Mouse (Mus musculus): ENCODE measurements around the gene Slc30a2. TPM values are rescaled to one million over a fixed set of nuclear protein-coding genes. Genes with fewer than 3 reads are reported as not detected.

Gene Slc30a2
- total and polyA plus RNA-seq, 2 experiments from 2014 or later: 0.18 TPM; not detected in 1

DNA sequence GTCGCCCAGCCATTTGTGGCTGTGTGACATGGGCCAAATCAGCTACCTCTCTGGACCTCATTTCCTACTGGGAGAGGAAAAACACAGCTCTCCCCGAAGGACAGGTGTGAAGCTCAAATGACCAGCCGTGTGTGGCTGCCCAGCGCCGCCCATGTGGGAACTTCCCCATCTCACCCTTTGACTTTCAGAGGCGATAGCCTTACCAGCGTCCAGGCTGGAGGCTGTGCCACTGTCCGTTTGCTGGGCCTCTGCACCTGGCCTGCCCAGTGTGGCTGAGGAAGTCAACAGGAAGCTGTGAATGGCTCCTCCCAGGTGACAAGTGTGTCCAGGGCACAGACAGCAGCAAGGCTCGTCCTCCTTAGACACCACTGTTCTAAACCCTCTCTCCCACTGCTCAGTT is 31.2 kb upstream of the Slc30a2 start:
- no peaks in the 10 kb centered on the region for H3K36me3 ChIP-seq (ENCODE audit: insufficient read depth, low read length)
- no peaks in the 10 kb centered on the region for H3K9me3 ChIP-seq (ENCODE audit: low read length)
- H3K4me2 ChIP-seq (ENCODE audit: low read depth, low read length): no peak overlapping the region
- no peak for DNase-seq (ENCODE audit: low spot score)
- H3K4me3 ChIP-seq (ENCODE audit: low read length): no peak overlapping the region
- no peaks in the 10 kb centered on the region for H3K4me1 ChIP-seq (ENCODE audit: insufficient read depth, low read length)
- ATAC-seq: no peak
- no peak overlapping the region for H3K9ac ChIP-seq (replicated peaks; ENCODE audit: low read length)
- no peak overlapping the region for H3K27ac ChIP-seq
- 87% methylated on average over 9 of the region's 9 CpGs for WGBS
- no peaks in the 10 kb centered on the region for H3K27me3 ChIP-seq (ENCODE audit: insufficient read depth, low read length)
- no peak for TF ChIP-seq CTCF (IDR thresholded peaks at IDR 0.05; ENCODE audit: low read depth)

DNA sequence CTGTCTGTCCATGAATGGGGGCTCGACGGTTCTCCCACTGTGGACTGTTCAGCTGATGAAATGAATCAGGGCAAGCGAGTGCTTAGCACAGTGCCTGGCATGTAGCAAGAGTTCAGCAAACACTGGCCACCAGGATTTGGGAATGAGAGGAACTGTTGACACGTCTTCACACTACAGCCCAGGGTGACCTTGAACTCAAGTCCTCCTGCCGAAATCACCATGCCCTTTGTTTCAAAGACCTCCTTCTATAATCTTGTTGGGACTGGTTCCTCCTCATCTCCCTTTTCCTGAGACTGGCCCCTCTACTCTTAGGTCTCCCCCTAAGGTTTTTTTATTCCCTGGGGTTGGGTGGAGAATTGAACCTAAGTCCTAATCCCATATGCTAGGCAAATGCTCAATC is 30.6 kb upstream of the Slc30a2 start:
- Histone ChIP-seq H3K9me3 (ENCODE audit: low read length) (no peaks in the 10 kb centered on the region), H3K4me1 (ENCODE audit: insufficient read depth, low read length) (no peaks in the 10 kb centered on the region), H3K4me3 (ENCODE audit: low read length) (no peak overlapping the region), H3K4me2 (ENCODE audit: low read depth, low read length) (no peak overlapping the region), H3K36me3 (ENCODE audit: insufficient read depth, low read length) (no peaks in the 10 kb centered on the region), H3K27ac (no peak overlapping the region), H3K9ac (replicated peaks; ENCODE audit: low read length) (no peak overlapping the region), H3K27me3 (ENCODE audit: insufficient read depth, low read length) (no peaks in the 10 kb centered on the region)
- TF ChIP-seq CTCF (IDR thresholded peaks at IDR 0.05; ENCODE audit: low read depth): no peak
- no peak for DNase-seq (ENCODE audit: low spot score)
- ATAC-seq: no peak
- WGBS: 95% methylated on average over 5 of the region's 5 CpGs

DNA sequence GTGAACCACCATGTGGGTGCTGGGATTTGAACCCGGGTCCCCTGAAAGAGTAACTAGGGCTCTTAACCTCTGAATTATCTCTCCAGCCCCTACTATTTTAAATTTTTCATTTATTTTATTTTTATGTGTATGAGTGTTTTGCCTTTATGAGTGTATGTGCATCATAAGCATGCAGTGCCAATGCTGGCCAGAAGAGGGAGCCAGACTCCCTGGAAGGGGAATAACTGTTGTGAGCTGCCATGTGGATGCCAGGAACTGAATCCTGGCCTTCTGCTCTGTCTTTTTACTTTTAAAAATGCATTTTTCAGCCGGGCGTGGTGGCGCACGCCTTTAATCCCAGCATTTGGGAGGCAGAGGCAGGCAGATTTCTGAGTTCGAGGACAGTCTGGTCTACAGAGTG is 30.1 kb upstream of the Slc30a2 start:
- Histone ChIP-seq H3K9me3 (ENCODE audit: low read length) (no peaks in the 10 kb centered on the region), H3K4me3 (ENCODE audit: low read length) (no peak overlapping the region), H3K27me3 (ENCODE audit: insufficient read depth, low read length) (no peaks in the 10 kb centered on the region), H3K4me1 (ENCODE audit: insufficient read depth, low read length) (no peaks in the 10 kb centered on the region), H3K36me3 (ENCODE audit: insufficient read depth, low read length) (no peaks in the 10 kb centered on the region), H3K27ac (no peak overlapping the region), H3K9ac (replicated peaks; ENCODE audit: low read length) (no peak overlapping the region), H3K4me2 (ENCODE audit: low read depth, low read length) (no peak overlapping the region)
- 97% methylated on average over 6 of the region's 6 CpGs for WGBS
- peak; percentile 44 for TF ChIP-seq CTCF (IDR thresholded peaks at IDR 0.05; ENCODE audit: low read depth)
- DNase-seq (ENCODE audit: low spot score) (no peak), ATAC-seq (no peak)

DNA sequence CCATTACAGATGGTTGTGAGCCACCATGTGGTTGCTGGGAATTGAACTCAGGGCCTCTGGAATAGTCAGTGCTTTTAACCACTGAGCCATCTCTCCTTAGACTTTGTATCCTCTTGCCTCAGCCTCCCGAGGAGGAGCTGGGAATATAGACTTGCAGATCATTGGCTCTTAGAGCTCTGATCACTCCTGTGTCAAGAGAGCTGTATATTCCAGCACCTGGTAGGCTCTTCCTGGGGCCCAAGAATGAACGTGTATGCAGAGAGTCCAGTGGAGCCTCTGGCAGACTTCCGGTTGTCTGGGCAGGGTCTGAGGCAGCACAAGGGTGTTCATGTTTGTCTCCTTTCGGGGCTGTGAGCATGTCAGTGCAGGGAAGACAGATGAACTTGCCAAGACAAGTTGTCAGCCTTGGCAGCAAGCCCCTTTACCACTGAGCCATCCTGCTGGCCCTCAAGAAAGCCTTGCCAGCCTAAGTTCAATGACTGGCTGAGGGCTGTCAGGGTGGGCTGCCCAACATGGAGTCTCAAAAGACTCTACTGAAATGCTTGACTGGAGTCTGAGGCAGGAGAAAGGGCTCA is 28.8 kb upstream of the Slc30a2 start:
- ATAC-seq: no peak
- WGBS: 48% methylated on average over 4 of the region's 4 CpGs
- no peak for TF ChIP-seq CTCF (IDR thresholded peaks at IDR 0.05; ENCODE audit: low read depth)
- H3K9me3 ChIP-seq (ENCODE audit: low read length): no peaks in the 10 kb centered on the region
- no peak overlapping the region for H3K4me3 ChIP-seq (ENCODE audit: low read length)
- H3K4me2 ChIP-seq (ENCODE audit: low read depth, low read length): no peak overlapping the region
- no peaks in the 10 kb centered on the region for H3K36me3 ChIP-seq (ENCODE audit: insufficient read depth, low read length)
- H3K9ac ChIP-seq (replicated peaks; ENCODE audit: low read length): no peak overlapping the region
- DNase-seq (ENCODE audit: low spot score): peak; percentile 21
- no peaks in the 10 kb centered on the region for H3K4me1 ChIP-seq (ENCODE audit: insufficient read depth, low read length)
- no peaks in the 10 kb centered on the region for H3K27me3 ChIP-seq (ENCODE audit: insufficient read depth, low read length)
- H3K27ac ChIP-seq: no peak overlapping the region

DNA sequence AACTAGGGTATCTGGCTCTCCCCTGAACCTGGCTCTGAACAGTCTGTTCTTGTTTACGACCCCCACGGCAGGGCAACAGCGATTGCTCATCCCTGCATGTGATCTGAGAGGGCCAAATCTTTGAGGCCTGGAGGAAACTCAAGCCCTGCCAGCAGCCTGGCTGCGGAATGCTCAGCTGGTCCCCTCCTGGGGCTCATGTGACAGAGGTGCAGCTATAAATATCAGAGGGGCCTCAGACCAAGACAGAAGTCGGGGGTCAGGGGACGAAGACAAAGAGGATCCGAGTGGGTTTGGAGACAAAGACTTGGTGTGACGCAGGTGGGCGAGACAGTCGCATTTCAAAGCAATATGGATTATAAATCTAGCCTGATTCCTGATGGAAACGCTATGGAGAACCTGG is 28.1 kb upstream of the Slc30a2 start, which contains the start of gene Trim63:
Gene Trim63, plus strand, starts transcription at position 245 of the 400 bp plus-strand sequence.
- peak; percentile 24 for DNase-seq (ENCODE audit: low spot score)
- Histone ChIP-seq H3K27ac (peak within 1 kb of the TSS; percentile 20; the same call in 1 of the 2 replicates), H3K9ac (replicated peaks; ENCODE audit: low read length) (no peak within 1 kb of the TSS), H3K4me1 (ENCODE audit: insufficient read depth, low read length) (no peaks in the 10 kb centered on the region), H3K27me3 (ENCODE audit: insufficient read depth, low read length) (no peaks in the 10 kb centered on the region), H3K36me3 (ENCODE audit: insufficient read depth, low read length) (no peaks in the 10 kb centered on the region), H3K9me3 (ENCODE audit: low read length) (no peaks in the 10 kb centered on the region), H3K4me3 (ENCODE audit: low read length) (no peak within 1 kb of the TSS), H3K4me2 (ENCODE audit: low read depth, low read length) (no peak within 1 kb of the TSS)
- TF ChIP-seq CTCF (IDR thresholded peaks at IDR 0.05; ENCODE audit: low read depth): no peak
- 35% methylated on average over 11 of the region's 11 CpGs for WGBS
- ATAC-seq: no peak

DNA sequence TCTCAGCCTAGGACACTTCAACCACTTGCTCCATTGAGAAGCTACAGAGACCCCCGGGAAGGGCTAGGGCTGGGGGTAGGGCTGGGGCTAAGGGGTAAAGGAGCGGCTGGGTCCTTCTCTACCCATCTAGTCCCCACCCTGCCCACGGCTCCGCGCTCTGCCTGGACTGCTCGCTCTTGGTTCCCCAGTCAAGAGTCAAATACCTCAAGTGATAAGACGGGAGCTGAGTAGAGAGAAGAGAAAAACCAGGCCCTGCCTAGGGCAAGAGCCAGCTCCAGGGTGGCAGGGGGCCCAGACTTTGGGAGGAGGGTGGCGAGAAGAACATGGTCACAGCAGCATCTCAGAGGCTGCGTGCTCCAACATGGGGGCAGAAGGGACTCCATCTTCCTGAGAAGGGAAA is 27.5 kb upstream of the Slc30a2 start:
- TF ChIP-seq CTCF (IDR thresholded peaks at IDR 0.05; ENCODE audit: low read depth): no peak
- H3K27ac ChIP-seq: no peak overlapping the region
- H3K4me2 ChIP-seq (ENCODE audit: low read depth, low read length): no peak overlapping the region
- H3K36me3 ChIP-seq (ENCODE audit: insufficient read depth, low read length): no peaks in the 10 kb centered on the region
- ATAC-seq: no peak
- no peak overlapping the region for H3K4me3 ChIP-seq (ENCODE audit: low read length)
- WGBS: 83% methylated on average over 9 of the region's 9 CpGs
- H3K27me3 ChIP-seq (ENCODE audit: insufficient read depth, low read length): no peaks in the 10 kb centered on the region
- no peak for DNase-seq (ENCODE audit: low spot score)
- H3K4me1 ChIP-seq (ENCODE audit: insufficient read depth, low read length): no peaks in the 10 kb centered on the region
- H3K9ac ChIP-seq (replicated peaks; ENCODE audit: low read length): no peak overlapping the region
- H3K9me3 ChIP-seq (ENCODE audit: low read length): no peaks in the 10 kb centered on the region

DNA sequence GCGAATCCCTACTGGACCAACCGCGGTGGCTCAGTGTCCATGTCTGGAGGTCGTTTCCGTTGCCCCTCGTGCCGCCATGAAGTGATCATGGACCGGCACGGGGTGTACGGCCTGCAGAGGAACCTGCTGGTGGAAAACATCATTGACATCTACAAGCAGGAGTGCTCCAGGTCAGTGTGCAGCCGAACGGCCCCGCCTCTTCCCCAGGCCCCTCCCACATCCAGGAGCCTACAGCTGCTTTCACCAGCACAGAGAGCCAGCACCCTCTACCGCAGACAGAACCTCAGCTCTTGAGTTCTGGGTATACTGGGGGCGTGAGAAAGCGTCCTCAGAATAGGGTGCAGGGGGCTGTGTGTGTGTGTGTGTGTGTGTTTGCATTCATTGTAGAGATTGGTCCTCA is 26.6 kb upstream of the Slc30a2 start:
- no peak for TF ChIP-seq CTCF (IDR thresholded peaks at IDR 0.05; ENCODE audit: low read depth)
- no peak overlapping the region for H3K27ac ChIP-seq
- H3K4me3 ChIP-seq (ENCODE audit: low read length): no peak overlapping the region
- no peaks in the 10 kb centered on the region for H3K27me3 ChIP-seq (ENCODE audit: insufficient read depth, low read length)
- H3K36me3 ChIP-seq (ENCODE audit: insufficient read depth, low read length): no peaks in the 10 kb centered on the region
- 54% methylated on average over 16 of the region's 16 CpGs for WGBS
- no peaks in the 10 kb centered on the region for H3K9me3 ChIP-seq (ENCODE audit: low read length)
- DNase-seq (ENCODE audit: low spot score) (no peak), ATAC-seq (no peak)
- H3K9ac ChIP-seq (replicated peaks; ENCODE audit: low read length): no peak overlapping the region
- no peak overlapping the region for H3K4me2 ChIP-seq (ENCODE audit: low read depth, low read length)
- no peaks in the 10 kb centered on the region for H3K4me1 ChIP-seq (ENCODE audit: insufficient read depth, low read length)
